Mouse (Mus musculus) neural tube, embryonic 12.5 days (tissue): ENCODE measurements around the gene Scml4. TPM values are rescaled to one million over a fixed set of nuclear protein-coding genes. Genes with fewer than 3 reads are reported as not detected.

Experiments used
- ATAC-seq: fragments of 200-750 bp; cut with Nextera tagmentation; 2 replicates; pipeline ENCODE4 v1.8.0; 2017; ENCODE audit warnings: low read depth, mild to moderate bottlenecking, moderate TSS enrichment, moderate library complexity; ENCODE audit not compliant: low FRiP score
- H3K27ac ChIP-seq: fragments of 300-500 bp; sonication (generic); 2 replicates; pipeline ENCODE4 v1.5.1; 2016
- H3K27me3 ChIP-seq: fragments of 300-500 bp; sonication (generic); replicated peaks from 2 replicates; pipeline ENCODE4 v1.6.1; 2016; ENCODE audit warnings: mild to moderate bottlenecking
- H3K36me3 ChIP-seq: fragments of 300-500 bp; sonication (generic); 2 replicates; pipeline ENCODE4 v1.6.1; 2016; ENCODE audit warnings: mild to moderate bottlenecking
- H3K4me1 ChIP-seq: fragments of 300-500 bp; sonication (generic); 2 replicates; pipeline ENCODE4 v1.6.1; 2016
- H3K4me2 ChIP-seq: fragments of 300-500 bp; sonication (generic); replicated peaks from 2 replicates; pipeline ENCODE4 v1.6.1; 2016; ENCODE audit warnings: mild to moderate bottlenecking
- H3K4me3 ChIP-seq: fragments of 300-500 bp; sonication (generic); 2 replicates; pipeline ENCODE4 v1.5.1; 2016
- H3K9ac ChIP-seq: fragments of 300-500 bp; sonication (generic); 2 replicates; pipeline ENCODE4 v1.6.1; 2016; ENCODE audit warnings: mild to moderate bottlenecking
- H3K9me3 ChIP-seq: fragments of 300-500 bp; sonication (generic); 2 replicates; pipeline ENCODE4 v1.6.1; 2016; ENCODE audit warnings: mild to moderate bottlenecking
- WGBS: fragments of 180-500 bp; shearing (Covaris S2); methylation state at CpG from one replicate; pipeline ENCODE4 v1.1.7; 2016; 5-methylcytosine and 5-hydroxymethylcytosine counted together
- polyA plus RNA-seq: library from polyadenylated mRNA; unstranded; fragments of >200 nt; fragmentation: Nextera tagmentation; extraction: Ambion mirVana; gene quantifications from 2 replicates; pipeline ENCODE4 v1.2.1, GENCODE M21; 2016

The Scml4 gene
- polyA plus RNA-seq, 1 experiment from 2014 or later: 3.0 TPM

DNA sequence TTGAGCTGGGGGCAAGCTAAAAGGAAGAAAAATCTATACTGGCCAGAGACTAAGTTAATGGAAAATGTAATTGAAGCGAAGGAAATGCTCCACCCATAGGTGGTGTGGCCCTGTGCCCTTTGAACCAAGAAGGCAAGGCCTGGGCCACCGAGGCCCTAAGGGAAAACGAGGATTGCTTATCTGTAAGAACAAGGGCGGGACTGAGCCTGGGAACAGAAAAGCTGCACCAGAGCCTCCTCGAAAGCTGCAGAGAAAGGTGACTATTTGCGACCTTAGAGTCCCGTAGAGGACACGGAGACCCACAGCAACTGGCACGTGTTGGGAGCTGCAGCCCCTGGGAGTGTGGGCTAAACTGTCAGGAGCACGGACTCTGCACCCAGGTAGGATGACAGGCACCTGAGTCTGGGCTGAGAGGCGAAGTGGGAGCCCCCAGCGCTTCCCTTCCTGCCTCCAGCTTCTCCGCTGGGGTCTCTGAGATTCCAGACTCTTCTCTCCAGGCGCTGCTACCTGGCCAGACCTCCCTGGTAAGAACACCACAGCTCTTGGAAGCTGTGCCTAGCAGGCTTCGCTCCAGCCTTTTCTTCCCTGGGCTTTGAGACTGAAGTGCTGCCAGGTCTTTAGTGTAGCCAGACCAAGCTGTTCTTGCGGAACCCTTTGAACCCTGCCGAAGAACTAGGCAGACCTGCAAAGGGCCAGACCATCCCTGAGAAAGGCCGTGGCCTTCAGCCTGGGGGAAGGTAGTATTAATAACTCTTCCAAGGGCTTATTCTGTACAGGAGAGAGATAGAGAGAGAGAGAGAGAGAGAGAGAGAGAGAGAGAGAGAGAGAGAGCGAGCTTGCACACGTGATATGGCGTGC is 80.3 kb downstream of the Scml4 start:
- 77% methylated on average over 21 of the region's 21 CpGs for WGBS
- Histone ChIP-seq H3K27me3 (no peaks in the 10 kb centered on the region), H3K27ac (no peak overlapping the region), H3K9ac (no peak overlapping the region), H3K4me1 (peaks cover 13% of the 10 kb centered on the region), H3K9me3 (no peaks in the 10 kb centered on the region), H3K36me3 (no peaks in the 10 kb centered on the region), H3K4me2 (no peak overlapping the region), H3K4me3 (no peak overlapping the region)
- ATAC-seq: no peak

DNA sequence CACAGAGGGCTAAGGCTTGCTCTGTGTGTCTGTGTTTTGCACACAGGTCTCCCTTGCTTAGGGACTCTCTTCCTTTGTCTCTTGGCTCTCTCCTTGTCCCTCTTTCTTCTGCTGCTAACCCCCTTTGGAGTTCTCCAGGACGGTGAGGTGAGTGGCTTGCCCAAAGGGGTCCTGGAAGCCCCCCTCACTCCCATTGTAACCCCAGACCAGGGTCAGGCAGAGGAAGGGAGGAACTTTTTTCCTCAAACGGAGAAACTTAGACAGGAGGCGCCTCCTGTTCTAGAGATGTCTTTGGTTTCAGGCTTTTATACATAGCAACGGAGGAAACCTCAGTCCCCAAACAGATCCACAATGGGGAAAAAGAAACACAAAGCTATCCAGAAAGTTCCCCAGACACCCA is 81.1 kb downstream of the Scml4 start:
- H3K27ac ChIP-seq: peak overlapping the region; percentile 68
- H3K9me3 ChIP-seq: no peaks in the 10 kb centered on the region
- peak overlapping the region; percentile 29; the same call in 1 of the 2 replicates for H3K9ac ChIP-seq
- H3K4me1 ChIP-seq: peaks cover 13% of the 10 kb centered on the region
- peak overlapping the region; percentile 51 for H3K4me2 ChIP-seq
- 34% methylated on average over 4 of the region's 4 CpGs for whole genome bisulfite sequencing
- peak; percentile 54 for ATAC-seq
- H3K4me3 ChIP-seq: no peak overlapping the region
- no peaks in the 10 kb centered on the region for H3K36me3 ChIP-seq
- no peaks in the 10 kb centered on the region for H3K27me3 ChIP-seq

DNA sequence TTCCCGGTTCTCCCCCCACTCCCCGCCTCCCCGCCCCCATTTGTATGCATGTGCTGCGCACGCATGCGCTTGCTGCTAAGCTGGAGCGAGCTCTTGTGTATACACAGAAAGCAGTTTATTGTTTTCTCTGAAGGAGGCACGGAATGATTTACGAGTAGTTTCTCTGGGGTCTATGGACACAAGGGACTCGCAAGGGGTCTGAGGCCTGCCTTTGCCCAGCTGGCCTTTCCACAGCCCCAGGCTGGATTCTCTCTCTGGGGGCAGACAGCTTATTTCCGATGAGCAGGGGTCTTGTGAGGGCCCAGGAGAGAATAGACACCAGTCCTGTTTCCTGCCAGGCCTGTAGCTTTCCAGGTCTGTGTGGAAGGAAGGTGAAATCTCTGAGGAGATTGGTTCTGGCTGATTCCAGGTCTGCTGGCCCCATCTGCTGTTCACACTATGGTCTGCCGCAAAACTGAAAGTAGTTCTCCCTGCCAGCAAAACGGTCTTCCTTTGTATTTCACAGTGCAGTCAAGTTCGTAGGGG is 81.6 kb downstream of the Scml4 start:
- Histone ChIP-seq H3K9me3 (no peaks in the 10 kb centered on the region), H3K4me3 (no peak overlapping the region), H3K9ac (peak overlapping the region; percentile 29; the same call in 1 of the 2 replicates), H3K36me3 (no peaks in the 10 kb centered on the region), H3K4me2 (peak overlapping the region; percentile 51), H3K4me1 (peaks cover 13% of the 10 kb centered on the region), H3K27me3 (no peaks in the 10 kb centered on the region), H3K27ac (peak overlapping the region; percentile 68; the same call in 1 of the 2 replicates)
- peak; percentile 90 for ATAC-seq
- WGBS: 14% methylated on average over 14 of the region's 14 CpGs

DNA sequence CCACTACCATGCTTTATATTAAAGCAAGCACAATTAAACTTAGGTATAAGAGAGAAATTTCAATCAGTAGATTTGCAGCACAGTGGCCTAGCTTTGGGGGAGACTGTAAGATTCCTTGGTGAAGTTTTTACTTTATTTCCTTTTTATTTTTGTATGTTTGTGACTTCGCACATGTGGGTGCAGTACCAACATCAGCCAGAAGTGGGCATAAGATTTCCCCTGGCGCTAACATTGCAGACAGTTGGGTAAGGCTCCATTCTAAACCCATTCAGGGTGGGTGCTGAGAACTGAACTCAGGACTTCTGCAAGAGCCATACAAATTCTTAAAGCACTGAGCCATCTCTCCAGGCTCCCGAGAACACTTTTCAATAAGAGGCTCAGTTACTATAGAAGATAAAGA is 82.1 kb downstream of the Scml4 start:
- no peak overlapping the region for H3K27ac ChIP-seq
- H3K36me3 ChIP-seq: no peaks in the 10 kb centered on the region
- no peak overlapping the region for H3K4me3 ChIP-seq
- no peak overlapping the region for H3K4me2 ChIP-seq
- H3K9ac ChIP-seq: no peak overlapping the region
- H3K9me3 ChIP-seq: no peaks in the 10 kb centered on the region
- ATAC-seq: no peak
- no peaks in the 10 kb centered on the region for H3K27me3 ChIP-seq
- H3K4me1 ChIP-seq: peaks cover 13% of the 10 kb centered on the region
- WGBS: 93% methylated on average over 3 of the region's 3 CpGs

DNA sequence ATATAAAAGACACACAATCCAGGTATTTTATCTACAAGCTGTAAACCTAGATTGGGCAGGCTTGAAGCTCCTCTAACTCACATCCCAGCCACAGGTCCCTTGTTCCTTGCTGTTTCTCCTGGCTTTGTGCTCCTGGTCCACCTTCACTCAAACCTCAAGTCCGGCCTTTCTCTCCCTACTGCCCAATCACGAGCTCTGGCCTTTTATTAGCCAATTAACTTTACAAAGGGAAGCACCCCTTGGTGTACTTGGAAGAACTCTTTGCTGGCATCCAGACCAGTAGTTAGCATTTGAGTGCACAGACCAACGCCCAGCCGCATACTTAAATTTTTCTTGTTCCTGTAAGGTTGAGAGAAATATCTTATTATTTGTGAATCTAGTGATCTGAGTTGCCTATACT is 85.1 kb downstream of the Scml4 start:
- no peak overlapping the region for H3K9ac ChIP-seq
- H3K9me3 ChIP-seq: no peaks in the 10 kb centered on the region
- no peak for ATAC-seq
- peaks cover 24% of the 10 kb centered on the region for H3K4me1 ChIP-seq
- H3K27me3 ChIP-seq: no peaks in the 10 kb centered on the region
- H3K4me2 ChIP-seq: no peak overlapping the region
- no peak overlapping the region for H3K4me3 ChIP-seq
- H3K27ac ChIP-seq: no peak overlapping the region
- 21% methylated on average over 4 of the region's 4 CpGs for WGBS
- no peaks in the 10 kb centered on the region for H3K36me3 ChIP-seq

DNA sequence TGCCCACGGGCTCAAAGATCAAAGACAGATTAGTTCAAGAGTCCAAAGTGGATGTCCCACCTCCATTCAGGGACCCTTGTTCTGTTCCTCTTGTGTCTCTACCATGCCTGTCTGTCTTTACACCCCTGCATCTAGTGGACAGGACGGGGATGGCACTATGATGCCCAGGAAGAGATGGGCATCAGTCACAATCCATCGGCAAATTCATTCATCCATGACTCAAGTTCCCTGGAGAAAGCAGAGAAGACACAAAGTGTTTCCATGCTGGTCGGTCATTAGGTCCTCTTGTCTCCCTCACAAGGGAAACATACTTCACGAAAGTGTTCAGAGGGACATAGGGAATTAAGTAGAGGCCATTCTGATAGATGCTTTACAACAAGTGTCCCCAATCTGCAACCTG is 87.2 kb downstream of the Scml4 start:
- Histone ChIP-seq H3K27ac (no peak overlapping the region), H3K9ac (no peak overlapping the region), H3K4me3 (no peak overlapping the region), H3K9me3 (no peaks in the 10 kb centered on the region), H3K36me3 (no peaks in the 10 kb centered on the region), H3K4me2 (no peak overlapping the region), H3K4me1 (peaks cover 23% of the 10 kb centered on the region), H3K27me3 (no peaks in the 10 kb centered on the region)
- WGBS: 91% methylated on average over 5 of the region's 5 CpGs
- no peak for ATAC-seq

DNA sequence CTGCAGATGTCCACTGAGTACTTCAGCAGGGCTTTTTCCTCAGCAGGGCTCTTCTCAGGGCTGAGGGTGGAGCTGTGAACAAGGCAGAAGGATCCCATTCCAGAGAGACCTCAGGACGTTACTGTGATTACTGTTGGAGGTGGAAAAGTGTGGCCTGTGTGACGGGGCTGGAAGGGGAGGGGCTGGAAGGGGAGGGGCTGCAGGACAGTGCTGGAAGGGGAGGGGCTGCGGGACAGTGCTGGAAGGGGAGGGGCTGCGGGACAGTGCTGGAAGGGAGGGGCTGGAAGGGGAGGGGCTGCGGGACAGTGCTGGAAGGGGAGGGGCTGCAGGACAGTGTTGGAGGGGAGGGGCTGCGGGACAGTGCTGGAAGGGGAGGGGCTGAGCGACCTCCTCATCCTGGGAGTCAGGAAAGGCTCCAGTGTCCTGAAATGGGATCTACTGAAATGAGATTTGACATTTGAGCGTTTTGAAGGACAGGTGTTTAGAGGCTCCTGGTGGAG is 90.1 kb downstream of the Scml4 start:
- peak overlapping the region; percentile 52 for H3K4me2 ChIP-seq
- H3K27ac ChIP-seq: no peak overlapping the region
- H3K4me1 ChIP-seq: peaks cover 23% of the 10 kb centered on the region
- WGBS: 4% methylated on average over 8 of the region's 8 CpGs
- 0 out of 2 replicates have a peak overlapping the region, but pooled peaks have one; percentile 13 for H3K9ac ChIP-seq
- no peaks in the 10 kb centered on the region for H3K9me3 ChIP-seq
- H3K27me3 ChIP-seq: 0 out of 2 replicates have a peak, but pooled peaks cover 5% of the 10 kb centered on the region
- peak; percentile 45; the same call in 1 of the 2 replicates for ATAC-seq
- H3K4me3 ChIP-seq: no peak overlapping the region
- no peaks in the 10 kb centered on the region for H3K36me3 ChIP-seq

DNA sequence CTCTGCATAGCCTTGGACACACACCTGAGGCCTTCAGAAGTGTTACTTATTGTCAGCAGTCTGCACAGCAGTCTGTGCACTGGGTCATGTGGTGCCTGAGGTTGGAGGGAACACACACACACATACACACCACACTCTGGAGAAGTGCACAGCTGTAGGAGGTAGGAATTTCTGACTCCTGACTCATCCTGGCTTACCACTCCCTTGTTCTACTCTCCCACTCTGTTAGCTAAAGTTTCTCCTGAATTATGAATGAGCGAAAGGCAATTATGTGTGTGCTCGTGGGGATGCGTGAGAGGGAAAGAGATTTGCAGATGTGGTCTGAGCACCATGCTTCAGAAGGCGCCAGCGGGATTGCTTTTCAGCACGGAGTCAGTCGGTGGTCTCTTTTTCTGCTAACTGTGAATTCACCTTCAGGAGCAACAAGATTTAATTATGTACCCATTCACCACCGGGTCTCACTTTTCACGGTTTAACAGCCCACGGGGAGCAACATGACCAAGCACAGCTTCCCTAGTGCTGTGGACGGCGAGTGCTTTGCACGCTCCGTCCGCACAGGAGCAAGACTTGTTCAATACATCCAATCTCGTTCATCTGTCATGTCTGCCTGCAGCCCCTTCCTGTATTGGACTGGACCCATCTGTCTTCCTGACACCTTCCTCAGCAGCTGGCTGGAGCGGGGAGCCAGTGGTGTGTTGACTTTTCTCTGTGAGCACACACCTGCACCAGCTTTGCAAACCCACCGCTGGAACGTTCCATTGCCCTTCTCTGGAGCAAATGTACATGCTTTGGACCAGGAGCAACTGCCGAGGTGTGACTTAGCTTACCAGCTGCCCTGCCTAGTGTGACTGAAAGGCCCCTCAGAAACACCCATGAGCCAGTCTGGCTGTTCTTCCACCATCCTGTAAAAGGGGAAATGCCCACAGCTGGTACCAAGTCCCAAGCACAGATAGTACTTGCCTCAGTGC is 91.2 kb downstream of the Scml4 start:
- Histone ChIP-seq H3K4me3 (no peak overlapping the region), H3K4me1 (peaks cover 23% of the 10 kb centered on the region), H3K27me3 (0 out of 2 replicates have a peak, but pooled peaks cover 8% of the 10 kb centered on the region), H3K9me3 (no peaks in the 10 kb centered on the region), H3K27ac (no peak overlapping the region), H3K4me2 (no peak overlapping the region), H3K9ac (no peak overlapping the region), H3K36me3 (no peaks in the 10 kb centered on the region)
- peak; percentile 29; the same call in 1 of the 2 replicates for ATAC-seq
- WGBS: 49% methylated on average over 20 of the region's 20 CpGs

DNA sequence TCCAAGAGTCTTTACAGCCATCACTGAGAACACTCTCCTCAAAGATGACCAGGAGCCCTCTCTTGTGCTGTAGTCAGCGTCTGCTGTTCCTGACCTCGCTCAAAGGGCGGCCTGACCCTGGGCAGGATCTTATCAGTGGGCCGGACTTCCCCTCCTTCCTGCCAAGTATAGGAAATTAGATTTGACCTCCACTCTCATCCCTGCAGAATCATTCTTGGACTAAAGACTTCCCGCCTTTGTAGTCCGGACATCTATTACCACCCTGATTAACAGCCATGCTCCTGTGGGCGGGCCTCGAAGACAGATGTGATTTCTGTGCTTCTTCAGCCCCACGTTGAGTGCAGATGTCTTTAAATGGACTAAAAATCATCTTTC is 91.9 kb downstream of the Scml4 start:
- no peaks in the 10 kb centered on the region for H3K36me3 ChIP-seq
- no peak for ATAC-seq
- H3K4me1 ChIP-seq: peaks cover 23% of the 10 kb centered on the region
- no peak overlapping the region for H3K27ac ChIP-seq
- H3K9ac ChIP-seq: no peak overlapping the region
- WGBS: 42% methylated on average over 9 of the region's 9 CpGs
- no peak overlapping the region for H3K4me3 ChIP-seq
- no peaks in the 10 kb centered on the region for H3K9me3 ChIP-seq
- no peak overlapping the region for H3K4me2 ChIP-seq
- 0 out of 2 replicates have a peak, but pooled peaks cover 8% of the 10 kb centered on the region for H3K27me3 ChIP-seq

DNA sequence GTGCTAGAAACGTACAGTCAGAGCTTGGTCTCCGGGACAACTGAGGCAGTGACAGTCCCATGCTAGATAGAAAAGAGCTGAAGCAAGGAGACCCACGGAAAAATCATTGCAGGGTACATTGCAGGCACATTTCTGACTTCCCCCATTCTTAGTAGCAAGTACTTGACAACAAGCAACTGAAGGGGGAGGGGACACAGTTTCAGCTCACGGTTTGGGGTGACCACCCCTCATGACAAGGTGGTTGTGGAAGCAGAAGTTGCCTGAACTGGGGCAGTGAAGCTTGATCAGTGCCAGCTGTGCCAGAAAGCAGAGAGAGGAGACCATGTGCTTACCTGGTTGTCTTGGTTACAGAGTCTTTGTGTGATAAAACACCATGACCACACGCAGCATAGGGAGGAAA is 93.4 kb downstream of the Scml4 start:
- H3K4me2 ChIP-seq: no peak overlapping the region
- H3K4me3 ChIP-seq: no peak overlapping the region
- H3K9me3 ChIP-seq: no peaks in the 10 kb centered on the region
- WGBS: 82% methylated on average over 5 of the region's 5 CpGs
- ATAC-seq: no peak
- H3K27ac ChIP-seq: no peak overlapping the region
- no peak overlapping the region for H3K9ac ChIP-seq
- no peaks in the 10 kb centered on the region for H3K36me3 ChIP-seq
- peaks cover 31% of the 10 kb centered on the region for H3K4me1 ChIP-seq
- 0 out of 2 replicates have a peak, but pooled peaks cover 12% of the 10 kb centered on the region for H3K27me3 ChIP-seq

DNA sequence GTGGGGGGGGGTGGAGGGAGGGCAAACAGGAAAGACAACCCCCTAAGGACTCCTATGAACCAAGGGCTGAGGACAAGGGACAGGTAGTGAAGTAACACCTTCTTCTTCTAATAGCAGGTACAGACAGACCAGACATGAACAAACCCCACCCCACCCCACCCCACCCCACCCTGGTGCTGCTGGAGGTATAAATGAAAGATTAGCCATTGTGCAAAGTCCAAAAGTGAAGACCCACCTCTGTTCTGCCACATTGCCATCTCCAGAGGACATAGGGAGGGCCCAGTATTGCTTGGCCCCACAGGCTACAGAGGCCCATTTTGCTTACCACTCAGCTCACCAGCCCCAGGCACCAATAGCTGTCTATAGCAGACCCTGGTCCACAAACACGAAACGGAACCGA is 95.0 kb downstream of the Scml4 start:
- no peak overlapping the region for H3K4me3 ChIP-seq
- H3K4me2 ChIP-seq: no peak overlapping the region
- H3K9ac ChIP-seq: no peak overlapping the region
- no peak overlapping the region for H3K27ac ChIP-seq
- WGBS: 96% methylated on average over 3 of the region's 3 CpGs
- peaks cover 28% of the 10 kb centered on the region for H3K4me1 ChIP-seq
- H3K27me3 ChIP-seq: 0 out of 2 replicates have a peak, but pooled peaks cover 12% of the 10 kb centered on the region
- H3K9me3 ChIP-seq: no peaks in the 10 kb centered on the region
- H3K36me3 ChIP-seq: no peaks in the 10 kb centered on the region
- ATAC-seq: no peak
